Mouse (Mus musculus): ENCODE measurements around the gene Pou3f3.

Pou3f3 gene

GRCm38 (mm10) chr1:42694665-42695577, 647 bp upstream of the Pou3f3 start:
- DNase-seq (ENCODE audit: low read depth, low spot score), result no peak

DNA sequence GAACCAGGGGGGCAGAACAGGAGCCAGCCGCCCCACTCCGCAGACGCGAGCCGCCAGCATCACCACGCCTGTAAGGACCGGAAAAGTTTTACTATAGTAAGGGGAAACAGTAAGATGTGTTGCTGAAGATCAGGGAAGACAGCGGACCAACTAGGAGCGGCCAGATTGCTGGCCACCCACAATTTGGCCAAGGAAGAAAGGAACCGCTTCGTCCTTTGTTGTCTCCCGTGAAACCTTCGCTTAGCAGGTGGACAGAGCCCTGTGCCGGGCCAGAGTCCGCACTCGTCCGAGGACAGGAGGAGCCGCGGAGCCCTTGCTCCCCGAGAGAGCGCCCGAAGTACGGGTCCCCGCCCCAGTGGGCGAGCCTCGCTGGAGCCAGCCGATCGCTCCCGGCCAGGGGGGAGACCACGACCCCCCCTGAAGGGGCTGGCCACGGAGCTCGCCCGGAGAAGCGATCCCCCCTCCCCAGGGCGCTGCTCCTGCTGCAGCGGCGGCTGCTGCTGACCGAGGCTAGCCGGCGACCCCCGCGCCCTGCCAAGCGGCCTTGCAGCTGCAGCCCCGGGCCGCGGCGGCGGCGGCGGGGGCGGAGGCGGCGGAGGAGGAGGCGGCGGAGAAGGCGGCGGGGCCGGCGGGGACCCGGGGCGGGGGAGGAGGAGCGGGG, 933 bp downstream of the Pou3f3 start:
- no peak for DNase-seq (ENCODE audit: low read depth, low spot score)

GRCm38 (mm10) chr1:42697321-42697755, 1.8 kb downstream of the Pou3f3 start:
- DNase-seq (ENCODE audit: low read depth, low spot score), result no peak

DNA sequence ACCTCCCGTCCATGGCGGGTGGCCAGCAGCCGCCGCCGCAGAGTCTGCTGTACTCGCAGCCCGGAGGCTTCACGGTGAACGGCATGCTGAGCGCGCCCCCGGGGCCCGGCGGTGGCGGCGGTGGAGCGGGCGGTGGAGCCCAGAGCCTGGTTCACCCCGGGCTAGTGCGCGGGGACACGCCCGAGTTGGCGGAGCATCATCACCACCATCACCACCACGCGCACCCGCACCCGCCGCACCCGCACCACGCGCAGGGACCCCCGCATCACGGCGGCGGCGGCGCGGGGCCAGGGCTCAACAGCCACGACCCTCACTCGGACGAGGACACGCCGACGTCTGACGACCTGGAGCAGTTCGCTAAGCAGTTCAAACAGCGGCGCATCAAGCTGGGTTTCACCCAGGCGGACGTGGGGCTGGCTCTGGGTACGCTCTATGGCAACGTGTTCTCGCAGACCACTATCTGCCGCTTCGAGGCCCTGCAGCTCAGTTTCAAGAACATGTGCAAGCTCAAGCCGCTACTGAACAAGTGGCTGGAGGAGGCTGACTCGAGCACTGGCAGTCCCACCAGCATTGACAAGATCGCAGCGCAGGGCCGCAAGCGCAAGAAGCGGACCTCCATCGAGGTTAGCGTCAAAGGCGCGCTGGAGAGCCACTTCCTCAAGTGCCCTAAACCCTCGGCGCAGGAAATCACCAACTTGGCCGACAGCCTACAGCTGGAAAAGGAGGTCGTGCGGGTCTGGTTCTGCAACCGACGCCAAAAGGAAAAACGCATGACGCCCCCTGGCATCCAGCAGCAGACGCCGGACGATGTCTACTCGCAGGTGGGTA, 2.4 kb downstream of the Pou3f3 start:
- no peak for DNase-seq (ENCODE audit: low read depth, low spot score)

GRCm38 (mm10) chr1:42698584-42699333, 3.2 kb downstream of the Pou3f3 start:
- no peak for DNase-seq (ENCODE audit: low read depth, low spot score)

GRCm38 (mm10) chr1:42699471-42699871, 3.9 kb downstream of the Pou3f3 start:
- no peak for DNase-seq (ENCODE audit: low read depth, low spot score)

DNA sequence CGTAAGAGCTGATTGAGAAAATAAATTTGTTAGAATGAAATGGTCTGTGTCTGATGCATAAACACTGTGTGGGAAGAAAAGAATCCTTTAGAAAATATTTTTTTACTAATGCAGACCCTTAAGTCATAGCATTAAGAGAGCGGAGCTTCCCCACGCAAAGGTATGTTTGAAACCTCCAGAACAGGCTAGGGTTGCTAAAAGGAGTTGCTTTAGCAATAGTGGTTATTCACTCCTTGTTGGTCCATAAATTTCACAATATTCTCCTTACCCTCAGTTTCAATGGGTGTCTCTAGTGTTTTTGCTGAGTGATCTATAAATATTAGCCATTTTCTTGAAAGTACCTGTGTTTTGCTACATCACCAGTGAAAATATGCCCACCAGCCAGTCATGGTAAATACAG, 4.6 kb downstream of the Pou3f3 start:
- DNase-seq (ENCODE audit: low read depth, low spot score), result no peak

- DNase-seq (ENCODE audit: low read depth, low spot score), result no peak
Observed at GRCm38 (mm10) chr1:42700815-42701214, 5.2 kb downstream of the Pou3f3 start.

DNA sequence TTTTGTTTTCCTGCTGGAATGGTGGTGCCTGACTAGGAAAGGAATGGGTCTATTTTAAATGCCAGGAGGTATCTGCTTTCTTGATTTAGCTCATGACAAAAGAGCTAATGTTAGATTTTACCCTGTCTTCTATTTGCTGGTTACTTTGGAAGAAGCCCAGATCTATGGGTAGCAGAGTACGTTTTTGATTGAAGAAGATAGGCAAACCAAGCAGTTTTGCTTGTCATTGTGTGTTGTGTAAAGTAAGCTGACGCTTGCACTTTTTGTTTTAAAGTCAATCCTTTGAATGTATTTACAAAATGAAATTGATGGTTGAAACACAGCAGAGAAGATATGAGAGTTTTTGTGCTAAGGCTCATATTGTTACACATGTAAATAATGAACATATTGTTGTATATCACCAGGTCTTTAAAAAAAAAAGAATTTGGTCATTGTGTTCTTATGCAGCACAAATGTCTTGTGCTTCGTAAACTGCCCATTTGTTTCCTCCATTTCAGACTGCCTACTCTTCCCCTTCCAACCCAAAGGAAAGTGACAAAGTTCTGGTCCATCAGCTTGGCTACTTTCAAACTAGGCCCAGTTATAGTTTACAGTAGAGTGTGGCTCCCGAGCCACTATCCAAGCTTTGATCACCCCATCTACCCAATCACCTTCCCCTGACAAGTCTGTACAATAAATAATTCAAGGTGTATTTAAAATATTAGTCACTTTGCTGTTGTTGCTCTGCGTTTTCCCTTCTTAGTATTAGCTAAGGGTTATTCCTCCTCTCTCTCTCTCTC, 6.5 kb downstream of the Pou3f3 start:
- DNase-seq (ENCODE audit: low read depth, low spot score), result no peak

GRCm38 (mm10) chr1:42702984-42703383, 7.4 kb downstream of the Pou3f3 start:
- DNase-seq (ENCODE audit: low read depth, low spot score), result no peak

DNA sequence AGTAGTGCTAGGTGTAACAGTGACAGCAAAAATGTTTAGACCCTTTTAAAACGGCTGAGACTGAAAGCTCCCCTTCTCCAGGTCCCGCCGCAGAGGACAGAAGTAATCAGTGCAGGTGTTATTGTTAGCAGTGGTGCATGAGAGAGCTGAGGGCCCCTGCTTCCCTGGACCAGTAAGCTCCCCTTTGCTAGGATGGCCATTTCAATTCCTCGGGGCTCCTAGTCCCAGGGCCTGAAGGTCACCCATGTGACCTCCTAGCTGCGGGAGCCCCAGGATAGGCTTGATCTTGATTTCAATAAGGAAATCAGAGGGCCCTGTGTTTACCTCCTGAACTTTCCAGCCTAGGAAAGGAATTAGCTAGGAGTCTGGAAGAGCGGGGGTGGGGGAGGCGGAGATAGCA, 7.9 kb downstream of the Pou3f3 start:
- DNase-seq (ENCODE audit: low read depth, low spot score), result no peak

DNA sequence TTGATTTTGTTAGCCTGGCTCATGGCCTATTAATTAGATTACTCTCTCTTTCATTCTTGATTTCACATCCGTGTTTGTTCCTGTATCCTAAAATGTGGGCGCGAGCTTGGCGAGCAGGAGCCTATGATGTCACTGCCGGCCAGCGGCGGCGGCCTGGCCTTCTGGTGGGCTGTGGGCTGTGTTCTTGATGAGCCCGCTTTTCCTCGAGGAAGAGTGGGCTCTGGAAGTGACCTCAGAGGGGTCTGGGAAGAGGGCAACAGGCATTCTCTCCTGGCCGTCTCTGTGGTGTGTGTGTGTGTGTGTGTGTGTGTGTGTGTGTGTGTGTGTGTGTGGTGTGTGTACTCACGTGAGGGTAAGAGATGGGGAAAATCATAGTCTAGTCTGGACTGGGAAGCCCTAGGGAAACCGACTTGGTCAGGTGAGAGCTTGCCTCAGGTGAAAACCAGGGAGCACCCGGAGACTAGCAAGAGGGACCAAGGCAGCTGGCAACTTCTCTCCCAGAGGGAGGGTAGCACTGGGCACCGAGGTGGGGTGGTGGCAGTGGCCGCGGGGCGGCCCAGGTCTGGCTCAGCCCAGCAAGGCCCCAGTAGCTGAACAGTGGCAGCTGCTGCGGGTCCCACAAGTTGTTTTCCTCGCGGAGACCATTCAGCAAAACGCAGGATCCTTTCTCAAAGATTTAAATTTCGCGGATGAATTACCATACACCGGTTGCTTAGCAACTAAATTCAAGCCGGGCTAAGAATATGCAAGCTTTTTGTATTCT, 8.5 kb downstream of the Pou3f3 start:
- DNase-seq (ENCODE audit: low read depth, low spot score), result no peak

DNA sequence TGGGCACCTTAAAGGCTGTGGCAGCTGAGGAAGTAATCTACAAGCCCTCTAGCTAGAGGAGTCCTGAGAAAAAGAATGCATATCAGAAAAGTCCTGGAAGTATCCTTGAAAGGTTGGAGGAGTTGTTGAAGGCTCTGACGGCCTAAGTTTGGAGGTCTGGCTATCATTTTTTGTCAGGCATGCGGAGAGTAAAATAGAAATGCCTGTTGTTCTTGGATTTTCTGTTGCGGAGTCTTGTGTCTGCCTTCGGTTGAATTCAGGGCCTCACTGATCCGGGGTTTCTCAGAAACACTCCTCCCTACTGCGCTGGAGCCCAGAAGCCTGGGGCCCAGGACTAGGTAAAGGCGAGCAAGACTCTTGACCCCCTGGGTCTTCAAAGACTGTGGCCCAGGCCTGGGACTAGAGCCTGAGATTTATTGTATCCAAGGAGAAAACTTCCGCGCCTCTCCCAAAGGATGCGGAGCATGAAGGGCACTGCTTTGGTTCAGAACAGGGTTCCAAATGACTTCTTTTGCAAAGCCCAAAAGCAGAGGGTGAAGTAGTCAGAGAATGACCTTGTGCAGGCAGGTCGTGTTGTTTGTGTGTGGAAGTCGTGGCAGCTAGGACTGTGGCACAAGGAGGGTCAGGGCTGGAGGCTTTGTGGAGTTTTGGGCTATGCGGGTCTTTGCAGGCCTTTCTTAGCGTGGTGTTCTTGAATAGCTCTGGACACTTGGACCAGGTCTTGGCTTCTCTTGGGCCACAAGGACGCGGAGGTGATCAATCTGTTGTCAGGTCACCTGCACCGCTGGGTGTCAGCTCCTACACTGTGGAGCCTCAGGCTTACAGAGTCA, 9.6 kb downstream of the Pou3f3 start:
- no peak for DNase-seq (ENCODE audit: low read depth, low spot score)

DNA sequence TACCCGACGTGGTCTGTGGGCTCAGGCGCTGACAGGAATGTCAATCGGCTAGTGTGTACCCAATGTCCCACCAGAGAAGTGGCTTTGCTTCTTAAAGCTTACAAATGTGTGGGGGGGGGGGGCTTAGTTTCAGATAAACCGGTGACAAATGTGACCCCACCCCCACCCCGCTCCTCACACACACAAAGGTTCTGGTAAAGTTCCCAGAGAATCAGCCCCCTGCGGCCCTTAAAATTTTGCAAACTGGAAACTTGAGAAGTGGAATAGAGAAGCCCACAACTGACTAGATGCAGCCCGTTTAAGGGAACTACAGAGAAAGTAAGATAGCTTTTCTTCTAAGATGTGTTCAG, 10.2 kb downstream of the Pou3f3 start:
- no peak for DNase-seq (ENCODE audit: low read depth, low spot score)

- no peak for DNase-seq (ENCODE audit: low read depth, low spot score)
Observed at GRCm38 (mm10) chr1:42707196-42707595, 11.6 kb downstream of the Pou3f3 start.

DNA sequence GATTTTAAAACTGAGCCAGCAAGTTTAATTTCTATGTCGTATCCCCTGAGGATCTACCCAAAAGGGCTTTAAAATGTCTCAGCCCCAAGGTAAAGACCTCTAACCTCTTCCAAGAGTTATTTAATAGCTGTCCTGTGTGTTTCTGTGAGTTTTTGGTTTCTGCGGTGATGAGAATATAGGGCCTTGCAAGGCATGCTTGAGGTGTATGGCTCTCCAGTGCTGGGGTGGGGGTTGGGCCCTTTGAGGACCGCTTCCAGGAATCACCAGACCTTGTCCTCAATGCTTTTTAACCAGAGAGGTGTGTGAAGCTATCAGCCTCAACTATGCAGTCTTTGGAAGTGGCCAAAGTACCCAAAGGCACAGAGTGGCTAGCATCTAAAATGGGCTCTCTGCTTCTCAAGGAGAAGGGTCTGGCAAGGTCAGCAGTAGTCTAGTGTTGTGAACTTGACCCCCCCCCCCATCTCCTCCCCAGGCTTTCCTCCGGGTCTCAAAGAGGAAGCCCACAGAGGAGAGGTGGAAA, 12.1 kb downstream of the Pou3f3 start:
- DNase-seq (ENCODE audit: low read depth, low spot score), result no peak

DNA sequence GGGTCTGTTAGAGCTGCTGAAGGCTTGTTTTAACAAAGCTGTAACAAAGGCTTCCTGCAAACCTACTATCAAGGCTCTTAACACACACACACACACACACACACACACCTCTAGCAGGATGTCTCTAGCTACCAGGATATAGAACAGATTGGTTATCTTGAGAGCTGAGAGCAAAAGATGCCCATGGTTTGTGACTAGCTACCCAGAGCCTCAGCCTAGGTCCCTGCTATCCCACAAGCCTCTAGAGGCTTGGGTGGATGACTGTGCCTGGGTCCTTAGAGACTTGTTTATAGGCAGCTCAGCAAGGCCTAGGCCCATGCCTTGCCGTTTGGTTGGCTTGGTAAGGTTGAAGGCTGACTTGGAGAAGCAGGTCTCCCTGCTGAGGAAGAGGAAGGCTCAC, 13.5 kb downstream of the Pou3f3 start:
- no peak for DNase-seq (ENCODE audit: low read depth, low spot score)

- DNase-seq (ENCODE audit: low read depth, low spot score), result no peak
Observed at GRCm38 (mm10) chr1:42709431-42710160, 14.0 kb downstream of the Pou3f3 start.
